Mouse (Mus musculus) lung, adult 2 months (tissue): ENCODE data around the gene Otulinl.

Source experiments
- CTCF ChIP-seq: fragments of 200-500 bp; IDR thresholded peaks from 2 replicates; pipeline ENCODE4 v1.5.1; 2011; ENCODE audit warnings: mild to moderate bottlenecking, low read length, control low read depth; ENCODE audit not compliant: insufficient read depth
- POLR2A ChIP-seq: fragments of 200-500 bp; IDR thresholded peaks from 2 replicates; pipeline ENCODE4 v1.6.1; 2011; ENCODE audit warnings: low read depth, mild to moderate bottlenecking, control low read depth, low read length, borderline replicate concordance; ENCODE audit errors: extremely low read depth

DNA sequence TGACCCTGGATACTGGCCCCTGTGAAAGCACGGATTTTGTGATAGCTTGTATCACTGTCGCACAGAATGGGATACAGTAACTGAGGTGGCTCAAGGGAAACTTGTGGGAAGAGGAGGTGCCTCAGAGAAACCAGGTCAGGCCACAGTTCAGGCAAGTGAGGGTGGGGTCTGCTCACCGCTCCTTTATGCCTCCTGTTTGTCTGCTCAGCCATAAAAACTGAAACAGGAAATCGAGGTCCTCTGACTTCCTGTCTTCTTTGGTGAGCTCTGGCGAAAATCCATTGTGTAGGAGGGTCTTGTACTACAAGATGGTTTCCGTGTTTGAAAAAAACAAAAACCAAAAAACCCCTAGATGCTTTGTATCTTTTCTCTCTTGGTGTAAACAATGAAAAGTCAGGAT is 42.9 kb upstream of the Otulinl start:
- TF ChIP-seq CTCF = no peak
- TF ChIP-seq POLR2A = no peak
